Mouse (Mus musculus) adrenal gland, postnatal 25 days (tissue): Measurements from ENCODE around the gene Tnrc6a. TPM values are rescaled to one million over a fixed set of nuclear protein-coding genes. Genes with fewer than 3 reads are reported as not detected.

Source experiments
- DNase-seq: peaks from one replicate; pipeline ENCODE4 v3.0.0; 2021; ENCODE audit warnings: mixed read lengths
- total RNA-seq: library from RNA; stranded (reverse); gene quantifications from 2 replicates; pipeline ENCODE4 v1.2.3, GENCODE M21; 2021

The Tnrc6a gene
- total RNA-seq, 1 experiment from 2014 or later: 64.5 TPM

DNA sequence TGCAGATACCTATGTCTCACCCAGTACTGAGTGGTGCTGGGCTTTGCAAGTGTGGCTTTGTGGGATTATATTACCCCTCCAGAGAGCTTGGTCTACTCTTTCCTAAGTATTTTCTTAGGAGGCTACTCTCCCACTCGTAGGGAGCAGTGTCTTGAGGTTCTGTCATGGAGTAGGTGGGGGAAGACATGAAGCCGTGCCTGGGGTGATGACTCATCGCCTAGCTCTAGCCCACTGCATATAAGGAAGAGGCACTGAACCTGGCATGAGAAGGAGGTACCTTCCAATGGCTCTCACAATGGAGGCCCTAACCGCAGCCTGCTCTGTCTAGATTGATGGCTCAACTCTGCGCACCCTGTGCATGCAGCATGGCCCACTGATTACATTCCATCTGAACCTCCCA is 68.0 kb downstream of the Tnrc6a start:
- DNase-seq: no peak

- DNase-seq: no peak
Observed at GRCm38 (mm10) chr7:123193201-123193600, 69.5 kb downstream of the Tnrc6a start.

- DNase-seq: no peak
Observed at GRCm38 (mm10) chr7:123194696-123195095, 71.0 kb downstream of the Tnrc6a start.

DNA sequence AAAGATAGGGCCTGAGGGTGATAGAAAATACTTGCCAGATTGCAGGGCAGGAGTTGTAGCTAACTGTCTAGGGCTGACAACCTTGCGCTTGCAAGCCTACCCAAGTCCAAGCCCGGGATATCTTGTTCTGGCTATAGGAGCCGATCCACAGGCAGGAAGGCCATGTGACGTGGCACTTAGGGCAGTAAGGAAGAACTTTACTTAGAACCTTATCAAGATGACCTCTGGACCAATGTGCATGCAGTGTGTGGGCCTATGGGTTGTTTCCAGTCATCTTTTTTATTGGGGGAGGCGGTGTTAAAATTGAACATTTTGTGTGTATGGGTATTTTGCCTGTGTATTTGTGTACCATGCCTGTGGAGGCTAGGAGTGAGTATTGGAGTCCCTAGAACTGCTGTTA is 72.7 kb downstream of the Tnrc6a start:
- DNase-seq: no peak

DNA sequence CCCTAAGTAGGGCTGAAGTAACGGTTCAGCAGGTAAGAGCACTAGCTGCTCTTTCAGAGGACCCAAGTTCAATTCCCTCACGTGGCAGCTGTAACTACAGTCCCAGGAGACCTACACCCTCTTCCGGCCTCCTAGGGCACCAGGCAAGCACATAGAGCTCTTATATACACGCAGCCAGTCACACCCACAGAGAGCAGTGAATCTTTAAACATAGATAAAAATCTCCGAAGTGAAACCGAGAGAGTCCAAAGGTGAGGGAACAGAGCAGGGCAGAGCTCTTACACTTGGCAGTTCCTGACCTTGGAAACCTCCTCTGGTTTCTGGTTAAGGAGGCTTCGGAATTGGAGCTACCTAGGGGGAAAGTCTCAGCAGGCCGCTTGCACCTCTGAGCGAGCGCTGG is 75.0 kb downstream of the Tnrc6a start:
- no peak for DNase-seq

DNA sequence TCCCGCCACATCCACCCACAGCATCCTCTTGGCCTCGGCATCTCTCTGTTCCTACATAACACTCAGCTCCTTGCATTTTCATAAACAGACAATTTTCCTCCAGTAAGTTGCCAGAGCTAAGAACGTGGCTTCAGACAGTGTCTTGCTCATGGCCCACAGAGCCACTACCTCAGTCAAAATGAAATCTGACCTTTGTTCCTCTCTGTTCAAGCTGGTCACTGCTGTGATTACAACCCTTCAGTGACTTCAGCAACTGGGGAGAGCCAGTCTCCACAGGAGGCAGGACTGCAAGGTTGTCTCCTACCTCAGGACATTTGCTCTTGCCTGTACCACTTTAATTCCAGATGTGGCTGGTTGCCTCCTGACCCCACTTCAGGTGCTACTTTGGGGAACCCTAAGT is 75.5 kb downstream of the Tnrc6a start:
- DNase-seq: no peak

- no peak for DNase-seq
Observed at GRCm38 (mm10) chr7:123199656-123200206, 76.0 kb downstream of the Tnrc6a start.

DNA sequence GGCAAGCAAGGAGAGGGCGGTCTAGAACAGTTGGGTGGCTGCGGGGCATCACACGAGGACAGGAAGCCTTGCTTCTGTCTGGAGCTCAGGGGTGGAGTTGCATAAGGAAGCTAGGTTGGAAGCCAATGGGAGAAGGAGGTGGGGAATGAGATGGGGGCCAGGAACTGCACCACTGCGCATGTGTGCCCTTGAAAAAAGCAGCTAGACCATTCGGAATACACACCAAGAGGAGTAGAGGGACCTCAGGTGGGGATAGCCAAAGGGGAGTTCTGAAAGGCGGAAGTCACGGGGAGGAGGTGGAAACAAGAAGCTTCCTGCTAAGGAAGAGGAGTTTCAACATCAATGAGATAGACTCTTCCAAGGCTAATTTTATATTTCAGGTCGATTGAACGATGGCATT is 77.0 kb downstream of the Tnrc6a start:
- no peak for DNase-seq

GRCm38 (mm10) chr7:123205261-123205660 is 81.6 kb downstream of the Tnrc6a start:
- peak; percentile 66 for DNase-seq

GRCm38 (mm10) chr7:123207561-123207960 is 83.9 kb downstream of the Tnrc6a start:
- no peak for DNase-seq

DNA sequence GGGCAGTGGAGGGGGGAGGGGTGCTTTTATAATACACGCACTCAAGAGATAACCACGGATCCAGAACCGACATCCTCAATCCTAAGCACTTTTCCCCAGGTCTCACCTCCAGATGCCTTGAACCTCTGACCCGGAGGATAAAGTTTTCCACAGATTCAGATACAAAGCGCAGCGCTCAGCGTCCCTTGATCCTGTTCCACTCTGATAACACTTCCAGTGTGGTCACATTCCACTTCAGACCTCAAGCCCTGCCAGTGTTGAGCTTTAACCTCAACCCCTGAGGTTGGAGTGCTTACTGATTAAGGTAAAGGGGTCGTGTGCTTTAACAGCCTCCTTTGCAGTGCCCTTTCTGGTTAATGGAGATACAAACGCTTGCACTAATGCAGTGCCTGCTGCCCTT is 86.2 kb downstream of the Tnrc6a start:
- DNase-seq: no peak

DNA sequence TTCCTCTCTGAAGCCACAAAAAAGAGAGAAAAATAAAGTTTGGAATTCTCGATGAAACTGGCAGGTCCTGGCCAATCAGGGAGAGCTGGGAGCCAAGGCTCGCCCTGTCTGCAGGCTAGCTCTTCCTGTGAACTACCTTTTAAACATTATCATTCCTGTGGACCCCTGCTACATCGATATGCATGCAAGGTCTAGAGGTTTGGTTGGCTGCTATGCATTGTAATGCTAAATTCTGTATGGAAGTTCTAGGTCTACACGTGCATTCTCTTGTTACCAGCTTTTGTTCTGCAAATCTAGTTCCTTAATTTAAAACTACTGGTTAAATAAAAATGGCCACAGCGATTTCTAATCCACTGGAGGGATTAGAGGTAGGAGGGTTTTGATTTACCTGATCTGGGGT is 87.8 kb downstream of the Tnrc6a start:
- no peak for DNase-seq

DNA sequence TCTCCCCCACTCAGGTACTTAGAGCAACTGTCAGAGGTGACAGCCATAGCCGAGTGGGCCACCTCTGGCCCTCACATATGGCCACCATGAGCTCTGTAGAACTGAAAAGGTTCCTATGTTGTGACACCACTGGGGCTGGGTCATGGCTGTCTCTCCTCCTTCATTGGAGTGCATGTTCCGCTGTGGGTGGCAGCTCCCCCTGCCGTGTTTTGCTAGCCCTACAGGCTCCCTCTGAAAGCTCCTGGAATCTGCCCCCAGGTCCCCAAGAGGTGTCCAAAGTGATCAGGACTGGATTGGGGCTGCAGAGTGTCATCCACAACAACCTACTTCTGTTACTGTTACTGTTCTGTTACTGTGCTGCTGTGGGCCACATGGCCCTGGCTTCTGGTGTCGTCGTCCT is 88.6 kb downstream of the Tnrc6a start:
- no peak for DNase-seq

DNA sequence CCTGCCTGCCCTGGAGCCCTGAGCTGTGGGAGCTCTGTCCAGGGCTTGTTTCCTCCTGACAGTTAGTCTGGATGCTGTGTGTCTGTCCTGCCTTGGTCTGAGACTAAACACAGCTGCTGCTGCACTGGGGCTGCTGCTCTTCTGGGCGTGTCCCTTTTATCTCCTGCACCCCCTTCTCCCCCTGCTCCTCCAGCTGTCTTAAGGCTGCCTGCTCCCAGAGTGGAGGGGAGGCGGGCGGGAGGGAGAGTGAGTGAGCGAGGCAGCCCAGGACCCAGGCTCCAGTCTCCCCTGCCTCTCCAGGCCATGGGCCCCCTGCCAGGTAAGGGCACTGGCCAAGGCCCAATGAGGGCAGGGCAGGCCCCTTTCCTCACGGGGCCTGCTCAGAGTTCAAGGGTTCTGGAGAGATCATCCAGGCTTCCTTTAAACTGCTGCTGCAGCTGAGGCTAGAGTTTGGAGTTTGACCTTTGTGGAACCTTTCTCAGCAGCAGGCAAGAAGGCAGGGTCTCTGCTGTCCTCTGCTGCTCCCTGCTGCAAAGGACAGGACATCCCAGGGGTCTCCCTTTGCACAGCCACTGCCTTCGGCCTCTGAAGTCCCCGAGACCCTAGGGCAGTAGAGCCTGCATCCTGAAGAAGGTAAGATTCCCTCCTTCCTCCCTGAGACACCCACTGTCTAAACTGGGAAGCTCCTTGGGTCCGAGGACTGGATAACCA is 90.8 kb downstream of the Tnrc6a start, which contains the start of gene Slc5a11:
Slc5a11 (plus strand) TSS at position 416 of the 711 bp plus-strand sequence.
- DNase-seq: no peak

DNA sequence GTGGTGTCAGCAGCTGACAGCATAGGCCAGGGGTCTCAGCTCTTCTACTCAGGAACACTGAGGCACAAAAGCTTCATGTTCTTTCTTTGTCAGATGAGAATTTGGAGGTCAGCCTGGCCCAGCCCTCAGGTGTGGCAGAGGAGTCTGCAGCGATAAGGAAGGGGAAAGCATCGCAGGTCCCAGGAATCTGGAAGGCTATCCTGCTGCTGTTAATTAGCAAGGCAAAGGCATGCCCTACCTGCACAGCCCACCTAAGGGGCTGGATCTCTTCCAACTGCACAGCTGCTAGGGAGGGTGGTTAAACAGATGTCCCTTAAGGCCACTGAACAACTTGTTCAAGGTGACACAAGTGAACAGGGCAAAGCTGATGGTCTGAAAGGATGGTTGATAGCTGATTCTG is 91.5 kb downstream of the Tnrc6a start:
- DNase-seq: no peak

- DNase-seq: no peak
Observed at GRCm38 (mm10) chr7:123217448-123218354, 94.0 kb downstream of the Tnrc6a start.

DNA sequence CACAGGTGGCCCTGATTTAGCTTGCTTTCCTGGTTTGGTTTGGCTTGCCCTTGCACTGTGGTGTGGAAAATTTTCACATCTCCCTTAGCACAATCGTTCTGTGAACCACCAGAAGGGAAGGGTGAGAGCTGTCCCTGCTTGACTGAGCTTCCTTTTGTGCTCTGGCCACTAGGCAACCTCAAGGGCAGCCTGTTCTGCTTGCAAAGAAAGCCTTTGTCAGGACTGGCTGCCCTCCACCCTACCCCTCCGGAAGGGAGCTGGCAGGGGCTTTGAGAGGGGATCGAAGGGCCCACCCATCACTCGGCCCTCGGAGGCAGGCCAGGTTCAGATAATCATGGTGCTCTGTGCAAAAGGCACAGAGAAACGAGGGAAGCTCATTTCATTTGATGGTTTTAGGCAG is 94.9 kb downstream of the Tnrc6a start:
- no peak for DNase-seq

DNA sequence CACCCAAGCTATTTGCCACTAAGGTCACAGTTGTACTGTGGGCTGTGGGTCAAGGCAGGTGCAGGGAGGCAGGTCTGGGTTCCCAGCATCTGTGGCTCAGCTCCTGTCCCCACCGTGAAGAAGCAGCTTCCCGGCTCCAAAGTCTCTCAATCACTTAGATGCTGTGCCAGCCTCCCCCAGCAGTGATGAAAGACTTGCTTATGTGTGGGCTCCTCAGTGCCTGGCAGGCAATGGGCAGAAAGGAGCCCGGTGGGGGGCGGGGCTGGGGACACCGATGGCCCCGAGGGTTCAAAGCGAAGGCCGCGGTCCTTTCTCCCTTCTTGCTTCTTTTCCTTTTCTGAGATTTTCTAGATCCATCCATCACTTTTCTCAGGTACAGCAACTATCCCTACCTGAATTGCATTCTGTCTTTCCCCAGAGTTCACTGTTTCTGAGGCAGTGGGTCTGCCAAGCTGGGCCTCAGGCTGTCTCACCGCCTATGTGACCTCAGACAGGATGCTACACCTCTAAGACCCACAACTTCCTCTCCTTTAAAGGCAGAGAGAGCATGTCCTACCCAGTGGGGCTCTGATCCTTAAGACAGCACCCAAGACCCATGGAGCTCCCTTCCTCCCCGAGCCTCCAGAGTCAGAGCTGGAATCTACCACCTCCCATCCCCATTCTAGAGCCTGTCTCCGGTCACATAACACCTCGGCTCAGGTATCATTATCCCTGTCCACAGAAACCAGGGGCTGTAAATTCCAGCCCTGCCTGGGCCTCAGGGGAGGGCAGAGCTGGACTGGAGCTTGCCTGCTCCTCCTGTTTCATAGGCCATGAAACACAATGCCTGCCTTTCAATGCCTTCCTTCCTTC is 96.3 kb downstream of the Tnrc6a start:
- no peak for DNase-seq

GRCm38 (mm10) chr7:123220633-123220942 is 96.9 kb downstream of the Tnrc6a start:
- no peak for DNase-seq

DNA sequence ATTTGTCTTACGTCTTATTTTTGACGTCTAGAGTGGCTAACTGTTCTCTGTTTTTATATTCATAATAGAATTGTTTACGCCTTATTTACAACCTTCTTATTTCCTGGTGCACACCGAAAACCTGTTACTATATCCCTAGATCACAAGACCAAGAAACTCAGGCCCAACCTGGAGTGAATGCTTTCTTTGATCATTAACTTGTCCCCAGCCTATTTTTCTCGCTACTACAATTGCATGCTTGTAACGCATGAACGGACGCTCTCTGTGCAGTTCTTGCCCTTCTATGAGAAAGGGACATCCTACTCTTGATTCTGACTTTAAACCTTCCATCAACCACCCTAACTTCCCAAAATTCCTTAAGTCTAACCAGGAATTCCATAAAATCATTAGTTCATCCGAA is 100.4 kb downstream of the Tnrc6a start:
- DNase-seq: no peak

DNA sequence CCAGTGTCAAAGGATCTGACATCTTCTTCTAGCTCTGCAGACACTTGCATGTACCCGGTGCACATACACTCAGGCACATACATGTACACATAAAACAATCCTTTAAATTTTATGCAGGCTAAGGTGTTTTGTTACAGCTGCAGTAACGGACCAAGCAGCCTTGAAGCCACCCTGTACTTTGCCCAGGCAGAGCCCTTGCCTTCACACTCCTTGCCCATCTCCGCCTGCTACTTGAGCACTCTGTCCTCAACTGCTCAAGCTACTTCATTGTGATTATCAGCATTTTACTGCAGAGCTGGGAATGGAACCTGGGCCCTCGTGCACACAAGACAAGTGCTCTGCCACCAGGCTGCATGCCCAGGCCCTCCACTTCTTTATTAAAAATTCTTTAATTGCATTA is 101.5 kb downstream of the Tnrc6a start:
- DNase-seq: no peak

- DNase-seq: peak; percentile 47
Observed at GRCm38 (mm10) chr7:123235449-123235848, 111.8 kb downstream of the Tnrc6a start.
